Mouse (Mus musculus) retina, postnatal 7 days (tissue): ENCODE data around the gene Gm45837.

Experiments used
- DNase-seq: peaks from one replicate; pipeline ENCODE4 v3.0.0-alpha.2; 2012; ENCODE audit warnings: low read depth, low spot score

Gene Gm45837

GRCm38 (mm10) chr7:101410267-101410936 is at the start of gene Gm45837:
TSS of gene Gm45837 (plus strand) at chr7:101410886.
- no peak for DNase-seq

- no peak for DNase-seq
These were observed 49.7 kb upstream of the Gm45837 start for GRCm38 (mm10) chr7:101361021-101361420.

GRCm38 (mm10) chr7:101361767-101362166 is 48.9 kb upstream of the Gm45837 start:
- no peak for DNase-seq

- DNase-seq, result no peak
These were observed 47.9 kb upstream of the Gm45837 start for GRCm38 (mm10) chr7:101362791-101363191.

- no peak for DNase-seq
These were observed 46.8 kb upstream of the Gm45837 start for GRCm38 (mm10) chr7:101363914-101364313.

GRCm38 (mm10) chr7:101367901-101368852 is 42.5 kb upstream of the Gm45837 start:
- no peak for DNase-seq

- no peak for DNase-seq
These were observed 41.0 kb upstream of the Gm45837 start for GRCm38 (mm10) chr7:101369666-101370065.

GRCm38 (mm10) chr7:101373082-101373481 is 37.6 kb upstream of the Gm45837 start:
- DNase-seq, result no peak

- peak; percentile 73 for DNase-seq
These were observed 36.5 kb upstream of the Gm45837 start for GRCm38 (mm10) chr7:101374155-101374554.

GRCm38 (mm10) chr7:101376701-101377340 is 33.9 kb upstream of the Gm45837 start:
- DNase-seq, result no peak

- peak; percentile 70 for DNase-seq
These were observed 32.9 kb upstream of the Gm45837 start for GRCm38 (mm10) chr7:101377741-101378262.

- DNase-seq, result no peak
These were observed 32.4 kb upstream of the Gm45837 start for GRCm38 (mm10) chr7:101378285-101378684.

GRCm38 (mm10) chr7:101378796-101379465 is 31.8 kb upstream of the Gm45837 start:
- no peak for DNase-seq

GRCm38 (mm10) chr7:101379732-101380131 is 31.0 kb upstream of the Gm45837 start:
- no peak for DNase-seq

- DNase-seq, result no peak
These were observed 29.2 kb upstream of the Gm45837 start for GRCm38 (mm10) chr7:101381512-101381911.

GRCm38 (mm10) chr7:101382378-101382777 is 28.3 kb upstream of the Gm45837 start:
- DNase-seq, result no peak

- no peak for DNase-seq
These were observed 26.9 kb upstream of the Gm45837 start for GRCm38 (mm10) chr7:101383756-101384155.

- no peak for DNase-seq
These were observed 25.8 kb upstream of the Gm45837 start for GRCm38 (mm10) chr7:101384931-101385330.

GRCm38 (mm10) chr7:101385331-101385733 is 25.4 kb upstream of the Gm45837 start:
- no peak for DNase-seq

- DNase-seq, result no peak
These were observed 24.7 kb upstream of the Gm45837 start for GRCm38 (mm10) chr7:101385866-101386452.

- no peak for DNase-seq
These were observed 21.4 kb upstream of the Gm45837 start for GRCm38 (mm10) chr7:101389256-101389655.
